Mouse (Mus musculus): ENCODE measurements around the gene Gm17490.
"Not testable (repeated sequence)": the region's sequence is repeated elsewhere in the genome, so short reads cannot be mapped to it uniquely, and the experiment has no call there.

Gm17490 gene

GRCm38 (mm10) chr2:11635471-11636137 is 9.5 kb upstream of the Gm17490 start:
- in situ Hi-C loops (cut with MseI, MboI): no loop called here

- in situ Hi-C loops (cut with MseI, MboI): no loop called here
These were observed 9.0 kb upstream of the Gm17490 start for GRCm38 (mm10) chr2:11635035-11635434.

DNA sequence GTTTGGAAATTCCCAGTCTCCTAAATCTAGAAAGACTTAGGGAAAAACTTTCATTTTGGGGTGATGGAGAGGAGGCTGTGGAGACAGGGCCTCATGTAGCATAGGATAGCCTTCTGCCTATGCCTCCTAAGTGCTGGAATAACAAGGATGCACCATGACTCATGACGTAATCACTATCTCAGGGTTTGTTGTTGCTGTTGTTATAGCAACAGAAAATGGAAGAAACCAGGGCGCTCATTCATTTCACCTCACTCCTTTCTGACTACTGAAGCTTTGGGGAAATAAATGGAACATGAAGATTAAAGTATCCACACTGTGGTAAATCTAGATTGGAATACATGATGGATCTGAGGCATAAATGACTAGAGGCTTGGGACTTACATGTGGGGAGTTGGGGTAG is 2.3 kb downstream of the Gm17490 start:
- in situ Hi-C loops (cut with MseI, MboI): no loop called here

DNA sequence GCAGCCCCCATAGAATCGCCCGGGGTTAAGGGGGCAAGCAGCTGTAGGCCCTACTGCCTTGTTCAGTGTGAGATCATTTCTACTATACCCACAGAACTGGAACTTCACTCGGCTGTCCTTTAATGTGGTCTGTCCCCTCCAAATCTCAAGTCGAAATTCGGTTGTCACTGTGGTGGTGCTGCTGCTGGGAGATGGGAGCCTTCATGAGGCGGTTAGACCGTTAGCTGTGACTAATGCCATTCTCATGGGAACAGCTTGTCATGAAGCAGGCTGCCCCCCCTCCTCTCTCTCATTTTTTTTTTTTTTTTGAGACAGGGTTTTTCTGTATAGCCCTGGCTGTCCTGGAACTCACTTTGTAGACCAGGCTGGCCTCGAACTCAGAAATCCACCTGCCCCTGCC is 2.9 kb downstream of the Gm17490 start:
- in situ Hi-C loops (cut with MseI, MboI): no loop called here

DNA sequence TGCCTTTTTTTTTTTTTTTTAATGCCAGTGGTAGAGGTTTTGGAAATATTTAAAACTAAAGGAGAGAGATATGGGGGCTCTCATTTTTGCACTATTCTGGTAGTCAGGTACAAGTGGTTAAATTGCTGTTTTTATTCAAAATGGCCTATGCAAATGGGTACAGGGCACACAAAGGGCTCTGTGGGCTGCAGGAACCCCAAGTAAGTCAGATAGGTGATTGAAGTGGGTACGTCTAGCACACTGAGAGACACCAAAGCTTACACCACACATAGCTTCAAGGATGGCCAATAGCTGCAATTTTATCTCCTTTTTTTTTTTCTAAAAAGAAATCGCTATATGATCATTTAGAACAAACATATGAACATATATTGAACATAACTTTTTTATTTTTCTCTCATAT is 6.5 kb downstream of the Gm17490 start:
- in situ Hi-C loops (cut with MseI, MboI): no loop called here

- in situ Hi-C loops (cut with MseI, MboI): no loop called here
These were observed 9.2 kb downstream of the Gm17490 start for GRCm38 (mm10) chr2:11616846-11617245.

- in situ Hi-C loops (cut with MseI, MboI): not testable (repeated sequence)
These were observed 13.1 kb downstream of the Gm17490 start for GRCm38 (mm10) chr2:11612939-11613338.

- in situ Hi-C loops (cut with MseI, MboI): loop anchor here in 1 of 2 experiments (10.0 kb wide), 1 partner anchor 58 kb away; no protein-coding TSS in a partner anchor
These were observed 19.3 kb downstream of the Gm17490 start for GRCm38 (mm10) chr2:11606718-11607117.

- in situ Hi-C loops (cut with MseI, MboI): loop anchor here in 1 of 2 experiments (10.0 kb wide), 1 partner anchor 60 kb away; no protein-coding TSS in a partner anchor
These were observed 21.2 kb downstream of the Gm17490 start for GRCm38 (mm10) chr2:11604911-11605310.

- in situ Hi-C loops (cut with MseI, MboI): loop anchor here in 1 of 2 experiments (10.0 kb wide), 1 partner anchor 61 kb away; no protein-coding TSS in a partner anchor
These were observed 22.0 kb downstream of the Gm17490 start, which contains the start of gene Rbm17 for GRCm38 (mm10) chr2:11604053-11604452. TSS of gene Rbm17 (minus strand) at chr2:11604153.

- in situ Hi-C loops (cut with MseI, MboI): loop anchor here in 1 of 2 experiments (10.0 kb wide), 1 partner anchor 62 kb away; no protein-coding TSS in a partner anchor
These were observed 23.3 kb downstream of the Gm17490 start for GRCm38 (mm10) chr2:11602506-11603489.

- in situ Hi-C loops (cut with MseI, MboI): loop anchor here in 1 of 2 experiments (10.0 kb wide), 1 partner anchor 63 kb away; no protein-coding TSS in a partner anchor
These were observed 24.3 kb downstream of the Gm17490 start for GRCm38 (mm10) chr2:11601795-11602194.

GRCm38 (mm10) chr2:11597906-11598305 is 28.2 kb downstream of the Gm17490 start:
- in situ Hi-C loops (cut with MseI, MboI): no loop called here

DNA sequence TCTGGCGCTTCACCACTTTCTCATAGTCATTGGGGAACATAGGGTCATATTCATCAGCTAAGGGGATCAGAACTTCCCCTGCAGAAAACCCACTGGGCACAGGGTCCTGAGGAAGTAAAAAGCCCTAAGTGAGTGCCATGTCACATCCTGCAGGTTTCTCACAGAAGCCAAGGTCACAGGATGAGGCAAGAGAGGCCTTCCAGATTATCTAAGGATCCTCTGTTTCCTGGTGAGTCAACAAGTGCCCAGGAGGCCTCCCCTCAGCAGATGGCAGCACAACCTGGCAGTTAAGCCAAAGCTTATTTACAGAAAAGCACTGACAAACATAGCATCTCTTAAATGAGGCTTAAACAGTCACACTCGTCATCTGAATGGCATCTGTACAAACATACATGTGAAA is 29.4 kb downstream of the Gm17490 start:
- in situ Hi-C loops (cut with MseI, MboI): no loop called here

- in situ Hi-C loops (cut with MseI, MboI): no loop called here
These were observed 38.1 kb downstream of the Gm17490 start for GRCm38 (mm10) chr2:11587996-11588395.

GRCm38 (mm10) chr2:11579399-11579798 is 46.7 kb downstream of the Gm17490 start:
- in situ Hi-C loops (cut with MseI, MboI): no loop called here

- in situ Hi-C loops (cut with MseI, MboI): no loop called here
These were observed 47.9 kb downstream of the Gm17490 start for GRCm38 (mm10) chr2:11578187-11578586.

Data from mouse trophoblast stem cell (cell line).